Mouse (Mus musculus): ENCODE results near the gene Chrnd.

- TF ChIP-seq CTCF (conservative IDR thresholded peaks at IDR 0.05; ENCODE audit: low read length) (no peak), POU5F1 (IDR thresholded peaks at IDR 0.05; ENCODE audit: borderline replicate concordance, low read length) (no peak), NANOG (IDR thresholded peaks at IDR 0.05; ENCODE audit: borderline replicate concordance, low read length) (no peak)
These were observed 11.4 kb downstream of the Chrnd start for GRCm38 (mm10) chr1:87201848-87202247.
